In the genomic region with DNA sequence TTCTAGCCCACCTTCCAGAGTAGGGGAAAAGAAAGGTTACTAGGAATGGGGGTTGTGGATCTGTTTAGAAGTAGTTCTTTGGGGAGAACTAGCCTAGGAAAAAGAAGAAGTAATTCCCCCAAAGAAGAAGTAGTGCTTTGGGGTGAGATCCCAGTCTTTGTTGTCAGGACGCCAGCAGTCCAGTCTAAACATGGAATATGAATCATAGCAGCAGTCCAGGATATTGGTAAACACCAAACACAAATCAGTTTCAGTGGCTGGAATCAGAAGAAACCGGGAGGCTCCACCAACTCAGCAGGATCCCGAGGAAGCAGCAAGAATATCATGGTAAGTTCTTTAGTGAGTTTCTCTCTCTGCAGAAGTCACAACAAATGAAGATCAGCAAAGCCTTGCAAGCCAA, we compare ENCODE assay signal across 25 mouse cellular contexts. TPM values are rescaled to one million over a fixed set of nuclear protein-coding genes. Genes with fewer than 3 reads are reported as not detected.
"Had no signal": no experiment of that assay in that cellular context is flagged by ENCODE, and none has a peak within 500 bp of the region (broad histone marks: within the 10 kb centered on the region; RNA-seq: fewer than 3 reads in every experiment).

No protein-coding gene starts in this region.

- H3K27me3 ChIP-seq: heart, embryonic 12.5 days; hindbrain, embryonic 12.5 days; kidney, embryonic 15.5 days; limb, embryonic 13.5 days; limb, embryonic 15.5 days; liver, embryonic 12.5 days had no signal

- H3K9me3 ChIP-seq: hindbrain, embryonic 10.5 days; hindbrain, embryonic 12.5 days; kidney, embryonic 15.5 days; limb, embryonic 13.5 days; limb, embryonic 15.5 days; liver, embryonic 12.5 days had no signal

- DNase-seq: gastrocnemius, adult 2 months; gastrocnemius, postnatal 10 days; gastrocnemius, postnatal 25 days; heart, adult 2 months; heart, postnatal 10 days; heart, postnatal 4 days; kidney, adult 11 months; kidney, adult 2 months; kidney, adult 9 months; kidney, postnatal 36 days; layer of hippocampus, adult 9-11 months; layer of hippocampus, postnatal 36 days; left cerebral cortex, postnatal 4 days had no signal

- H3K36me3 ChIP-seq: heart, embryonic 12.5 days; hindbrain, embryonic 10.5 days; hindbrain, embryonic 12.5 days; kidney, embryonic 15.5 days; limb, embryonic 13.5 days; limb, embryonic 15.5 days; liver, embryonic 12.5 days had no signal

- H3K4me3 ChIP-seq: gastrocnemius, adult 2 months; heart, adult 2 months; heart, embryonic 12.5 days; hindbrain, embryonic 10.5 days; hindbrain, embryonic 12.5 days; kidney, embryonic 15.5 days; limb, embryonic 13.5 days; limb, embryonic 15.5 days; liver, embryonic 12.5 days had no signal

- H3K4me1 ChIP-seq: heart, embryonic 12.5 days; hindbrain, embryonic 10.5 days; hindbrain, embryonic 12.5 days; kidney, embryonic 15.5 days; limb, embryonic 13.5 days; limb, embryonic 15.5 days; liver, embryonic 12.5 days had no signal

- H3K27ac ChIP-seq: gastrocnemius, adult 2 months; heart, adult 2 months; hindbrain, embryonic 10.5 days; hindbrain, embryonic 12.5 days; hindbrain, embryonic 14.5 days; kidney, embryonic 15.5 days; kidney, postnatal 0 days; limb, embryonic 13.5 days; limb, embryonic 15.5 days; liver, embryonic 12.5 days had no signal

- ATAC-seq: hindbrain, embryonic 16.5 days; inflammation-experienced regulatory T-cells, adult 6 months; intestine, embryonic 16.5 days; liver, embryonic 12.5 days had no signal

RNA-seq across cellular contexts. Expression of gene Mark1, which starts 13.2 kb away (rescaled TPM):
- polyA plus RNA-seq: inflammation-experienced regulatory T-cells, adult 6 months had no signal
